9 mouse cellular contexts compared by ENCODE assay signal in genomic region chr13:103211501-103211941, GRCm38 (mm10).
A peak's percentile ranks its signal among the peaks of the same experiment; 100 is the strongest.
DNase-seq lines count a peak whose midpoint lies in the region; ATAC-seq and TF ChIP-seq lines count a peak whose summit lies in the region.
"Had no signal": no experiment of that assay in that cellular context is flagged by ENCODE, and none has a peak within 500 bp of the region (broad histone marks: within the 10 kb centered on the region; RNA-seq: fewer than 3 reads in every experiment).

No protein-coding gene starts in this region.

- WGBS in midbrain, embryonic 16.5 days, result 69% methylated on average over 11 of the region's 11 CpGs
- WGBS in liver, embryonic 11.5 days, result 71% methylated on average over 11 of the region's 11 CpGs

- no peak overlapping the region for H3K4me3 ChIP-seq in layer of hippocampus, adult 2 months
- no peak overlapping the region for H3K4me3 ChIP-seq in midbrain, embryonic 16.5 days (ENCODE audit: low read depth, low read length)
- H3K4me3 ChIP-seq in liver, embryonic 11.5 days (ENCODE audit: low read depth, low read length), result no peak overlapping the region
- H3K4me3 ChIP-seq: erythroblast, embryonic 14.5 days had no signal

- no peaks in the 10 kb centered on the region for H3K9me3 ChIP-seq in midbrain, embryonic 16.5 days (replicated peaks; ENCODE audit: control insufficient read depth, low read length, poor library complexity, severe bottlenecking)
- no peaks in the 10 kb centered on the region for H3K9me3 ChIP-seq in liver, embryonic 11.5 days (ENCODE audit: control insufficient read depth, low read length)

- H3K4me2 ChIP-seq in midbrain, embryonic 16.5 days (ENCODE audit: low read length), result no peak overlapping the region
- H3K4me2 ChIP-seq in liver, embryonic 11.5 days, result no peak overlapping the region

- DNase-seq in layer of hippocampus, adult 2 months (ENCODE audit: low spot score in 2 of 2), result no peak
- no peak for DNase-seq in layer of hippocampus, postnatal 10 days (ENCODE audit: low spot score in 2 of 2)
- peak; percentile 9 to 11 for DNase-seq in frontal cortex, postnatal 25 days (ENCODE audit: low spot score in 2 of 2)
- peak; percentile 75 for DNase-seq in heart, postnatal 4 days
- peak; percentile 18 for DNase-seq in lung, postnatal 14 days
- no peak for DNase-seq in thymus, postnatal 36 days
- no peak for DNase-seq in liver, embryonic 11.5 days (ENCODE audit: low spot score)

- TF ChIP-seq CTCF in layer of hippocampus, adult 2 months (conservative IDR thresholded peaks at IDR 0.05), result no peak

- no peak overlapping the region for H3K9ac ChIP-seq in midbrain, embryonic 16.5 days (ENCODE audit: low read depth, low read length)
- no peak overlapping the region for H3K9ac ChIP-seq in liver, embryonic 11.5 days (ENCODE audit: low read depth, low read length)

- H3K27ac ChIP-seq in layer of hippocampus, adult 2 months, result peak overlapping the region; percentile 43; the same call in 1 of the 2 replicates
- no peak overlapping the region for H3K27ac ChIP-seq in midbrain, embryonic 16.5 days (ENCODE audit: low read length)
- H3K27ac ChIP-seq in liver, embryonic 11.5 days (ENCODE audit: low read depth, low read length), result no peak overlapping the region

- no peaks in the 10 kb centered on the region for H3K4me1 ChIP-seq in midbrain, embryonic 16.5 days (ENCODE audit: control insufficient read depth, insufficient read depth, low read length)
- no peaks in the 10 kb centered on the region for H3K4me1 ChIP-seq in liver, embryonic 11.5 days (replicated peaks; ENCODE audit: control insufficient read depth, insufficient read depth, low read length)

- H3K36me3 ChIP-seq in midbrain, embryonic 16.5 days (ENCODE audit: control insufficient read depth, insufficient read depth, low read length), result no peaks in the 10 kb centered on the region
- no peaks in the 10 kb centered on the region for H3K36me3 ChIP-seq in liver, embryonic 11.5 days (ENCODE audit: control insufficient read depth, insufficient read depth, low read length)

- H3K27me3 ChIP-seq in midbrain, embryonic 16.5 days (ENCODE audit: control insufficient read depth, insufficient read depth, low read depth, low read length), result no peaks in the 10 kb centered on the region
- H3K27me3 ChIP-seq in liver, embryonic 11.5 days (replicated peaks; ENCODE audit: control insufficient read depth, insufficient read depth, low read length), result no peaks in the 10 kb centered on the region

- ATAC-seq in midbrain, embryonic 16.5 days, result no peak
- no peak for ATAC-seq in liver, embryonic 11.5 days (replicated peaks; ENCODE audit: low FRiP score)

Comparison
In these comparisons a context has a peak if more than half of its experiments do, and no peak if none do; other contexts are left out.
1. DNase-seq: peak in frontal cortex, postnatal 25 days (2 of 2), heart, postnatal 4 days (single experiment) and lung, postnatal 14 days (single experiment); none in layer of hippocampus, adult 2 months (0 of 2), layer of hippocampus, postnatal 10 days (0 of 2), thymus, postnatal 36 days (0 of 2) and liver, embryonic 11.5 days (single experiment).